Mouse (Mus musculus) spleen, adult 2 months (tissue): ENCODE data around the gene Cnot4.

Source experiments
- CTCF ChIP-seq: fragments of 200-500 bp; IDR thresholded peaks from 2 replicates; pipeline ENCODE4 v1.5.1; 2011; ENCODE audit warnings: mild to moderate bottlenecking, inconsistent platforms; ENCODE audit not compliant: insufficient read depth, insufficient read length, insufficient replicate concordance; ENCODE audit errors: extremely low read depth
- POLR2A ChIP-seq: fragments of 200-500 bp; IDR thresholded peaks from 2 replicates; pipeline ENCODE4 v1.6.1; 2011; ENCODE audit warnings: low read depth, low read length, inconsistent platforms

DNA sequence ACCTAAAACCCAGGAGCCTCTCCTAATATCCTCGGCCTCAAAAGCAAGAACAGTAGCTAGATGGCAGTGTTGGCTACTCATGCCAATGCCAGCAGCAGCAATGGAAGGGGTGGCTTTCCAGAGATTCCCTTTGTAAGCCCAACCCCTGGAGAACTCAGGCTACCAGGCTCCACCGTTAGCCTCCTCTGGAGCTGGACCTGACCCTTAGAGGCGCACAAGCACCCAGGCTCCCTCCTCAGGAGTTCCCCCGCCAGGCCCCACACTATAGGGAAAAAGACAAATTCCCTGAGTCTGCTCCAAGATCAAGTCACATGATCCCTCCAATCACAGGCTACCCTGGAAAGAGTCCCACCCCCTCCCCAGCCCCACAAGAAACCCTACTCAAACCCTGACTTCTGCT is 134.4 kb downstream of the Cnot4 start:
- no peak for TF ChIP-seq CTCF
- no peak for TF ChIP-seq POLR2A
